Mouse (Mus musculus): ENCODE results near the gene Scamp1.

Scamp1 gene

DNA sequence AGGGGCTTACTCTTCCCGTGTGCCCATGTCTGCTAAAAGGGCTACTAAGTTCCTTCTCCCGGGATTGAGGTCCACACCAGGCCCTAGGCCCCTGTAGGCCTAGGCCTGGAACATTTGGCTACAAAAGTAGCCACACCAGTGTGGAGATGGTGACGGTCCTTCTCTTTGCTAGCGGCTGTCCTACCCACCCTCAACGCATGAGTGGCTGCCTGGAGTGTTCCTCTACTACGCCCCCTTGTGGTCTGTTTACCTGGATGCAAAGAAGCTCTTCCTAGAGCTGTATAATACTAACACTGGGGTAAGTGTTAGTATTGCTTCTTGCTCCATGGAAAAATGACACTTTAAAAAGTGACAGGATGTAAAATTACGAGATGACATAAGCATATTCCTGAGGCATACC, 108.5 kb downstream of the Scamp1 start:
- peak; percentile 53 for DNase-seq (ENCODE audit: low read depth, low spot score)

DNA sequence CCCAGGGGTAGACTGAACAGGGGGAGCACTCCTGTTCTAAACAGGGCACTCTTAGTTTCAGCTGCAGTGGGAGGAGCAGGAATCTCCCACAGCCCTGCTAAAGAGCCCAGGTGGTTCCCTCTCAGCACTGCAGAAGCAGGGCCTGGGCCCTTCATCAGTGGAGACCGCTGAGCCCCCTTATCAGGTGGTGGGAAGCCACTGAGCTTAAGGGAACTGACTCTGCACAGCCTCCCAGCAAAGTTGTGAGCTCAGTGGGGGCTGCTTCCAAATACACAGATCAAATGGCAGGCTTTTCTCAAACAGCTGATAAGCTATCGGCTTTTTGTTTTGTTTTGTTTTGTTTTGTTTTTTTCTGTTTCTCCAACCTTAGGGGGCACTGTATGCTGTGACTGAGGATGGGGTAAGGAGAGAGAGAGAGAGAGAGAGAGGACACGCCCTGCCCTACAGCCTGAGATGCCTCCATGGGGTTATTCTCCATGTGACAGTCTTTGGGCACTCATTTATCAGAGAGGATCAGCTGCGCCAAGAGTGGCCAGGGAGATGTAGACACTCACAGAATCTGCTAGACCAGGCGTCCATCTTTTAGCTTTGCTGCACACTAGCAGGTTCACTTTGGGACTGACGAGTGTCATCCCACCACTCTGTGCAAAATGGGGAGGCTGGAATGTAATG, 110.1 kb downstream of the Scamp1 start:
- DNase-seq (ENCODE audit: low read depth, low spot score): peak; percentile 17

DNA sequence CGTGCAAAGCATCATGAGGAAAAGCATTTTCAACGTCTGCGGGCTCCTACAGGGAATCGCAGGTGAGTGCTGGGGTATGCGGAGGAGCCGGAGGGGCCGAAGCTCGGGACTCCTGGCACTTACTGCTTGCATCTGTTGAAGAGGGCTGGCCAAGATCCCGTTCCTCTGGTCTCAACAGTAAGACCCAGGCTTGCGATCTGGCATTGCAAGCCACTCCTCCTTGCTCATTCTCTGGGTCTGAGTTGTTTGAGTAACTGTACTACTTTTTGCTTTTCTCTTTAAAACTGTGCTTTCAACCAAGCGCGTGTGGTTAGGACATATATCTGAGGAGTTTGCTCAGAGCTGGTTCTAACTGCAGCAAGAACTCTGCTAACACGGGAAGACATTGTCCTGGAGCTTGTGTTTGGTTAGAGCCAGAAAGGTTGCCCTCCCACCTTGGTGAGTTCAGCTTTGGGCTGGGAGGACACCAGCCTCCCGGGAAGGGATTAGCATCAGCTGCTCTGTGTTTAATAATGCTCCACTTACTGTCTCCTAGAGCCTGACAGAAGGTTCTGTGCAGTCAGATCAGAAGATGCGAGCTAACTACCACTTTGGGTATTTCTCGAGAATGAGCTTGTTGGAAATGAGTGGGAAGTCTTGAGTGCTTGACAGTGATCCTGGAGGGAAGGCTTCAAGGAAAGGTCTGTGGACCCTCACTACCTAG, 110.9 kb downstream of the Scamp1 start:
- peak; percentile 71 for DNase-seq (ENCODE audit: low read depth, low spot score)

DNA sequence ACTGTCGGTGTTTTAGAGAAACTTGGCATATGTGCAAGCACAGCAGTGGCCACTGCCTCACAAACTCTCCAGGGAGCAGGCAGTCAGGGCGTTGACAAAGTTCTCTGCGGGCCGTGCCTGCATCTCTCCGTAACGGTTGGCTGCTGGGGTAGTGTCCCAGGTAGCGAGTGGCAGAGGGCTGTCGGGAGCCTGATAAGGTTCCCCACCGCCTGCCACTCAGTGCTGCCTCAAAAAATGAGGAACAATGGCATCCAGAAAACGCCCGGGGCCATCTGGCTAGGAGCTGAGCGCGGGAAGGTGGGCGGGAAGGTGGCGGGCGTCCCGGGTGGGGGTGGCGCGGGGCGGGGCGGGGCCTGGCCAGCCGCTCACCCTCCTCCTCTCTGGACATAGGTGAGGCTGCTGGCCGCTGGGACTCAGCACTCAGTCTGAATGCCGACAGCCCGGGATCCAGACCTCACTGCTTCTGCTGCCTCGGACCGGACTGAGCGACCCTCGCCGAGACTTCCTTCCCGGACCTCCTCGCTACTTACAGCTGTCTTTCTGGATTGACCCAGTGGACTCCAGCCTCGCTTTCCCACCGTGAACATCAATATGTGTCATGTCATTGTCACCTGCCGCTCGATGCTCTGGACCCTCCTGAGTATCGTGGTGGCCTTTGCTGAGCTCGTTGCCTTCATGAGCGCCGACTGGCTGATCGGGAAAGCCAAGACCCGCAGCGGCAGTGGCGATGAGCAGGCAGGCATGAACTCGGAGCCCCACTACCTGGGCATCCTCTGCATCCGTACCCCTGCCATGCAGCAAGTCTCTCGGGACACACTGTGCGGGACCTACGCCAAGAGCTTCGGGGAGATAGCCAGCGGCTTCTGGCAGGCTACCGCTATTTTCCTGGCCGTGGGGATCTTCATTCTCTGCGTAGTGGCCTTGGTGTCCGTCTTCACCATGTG, 111.8 kb downstream of the Scamp1 start:
- DNase-seq (ENCODE audit: low read depth, low spot score): peak; percentile 73

DNA sequence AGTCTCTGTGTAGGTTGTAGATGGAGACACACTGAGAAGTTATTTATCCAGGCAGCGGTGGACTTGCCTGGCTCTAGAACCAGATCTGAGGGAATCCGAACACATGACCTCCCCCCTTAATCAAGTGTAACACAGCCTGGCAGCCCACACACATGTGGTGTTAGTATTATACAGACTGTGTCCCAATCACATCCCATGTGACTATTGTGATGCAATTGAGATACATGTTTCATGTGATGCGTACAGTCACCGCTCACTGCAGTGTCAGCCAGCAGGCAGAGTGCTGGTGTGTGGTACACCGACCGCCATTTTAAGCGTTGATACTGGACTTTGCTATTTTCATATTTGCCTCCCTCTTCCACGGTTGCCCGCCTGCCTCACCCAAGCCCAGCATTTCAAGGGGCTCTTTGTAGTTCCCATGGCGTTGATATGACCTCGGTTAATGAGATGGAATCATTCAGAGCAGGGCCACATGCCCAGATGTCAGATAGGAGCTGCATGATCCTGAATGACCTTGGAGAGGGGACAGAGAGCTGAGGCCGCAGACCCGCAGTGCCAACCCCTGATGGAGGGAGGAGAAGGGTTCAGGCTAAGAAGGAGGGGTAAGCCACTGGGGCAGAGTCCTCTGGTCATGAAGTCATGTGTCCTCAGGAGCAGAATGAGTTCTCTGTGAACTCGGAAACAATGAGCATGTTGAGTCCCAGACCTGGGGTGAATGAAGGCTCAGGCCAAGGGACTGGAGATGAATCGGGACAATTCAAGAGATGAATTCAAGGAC, 112.9 kb downstream of the Scamp1 start:
- DNase-seq (ENCODE audit: low read depth, low spot score): no peak

DNA sequence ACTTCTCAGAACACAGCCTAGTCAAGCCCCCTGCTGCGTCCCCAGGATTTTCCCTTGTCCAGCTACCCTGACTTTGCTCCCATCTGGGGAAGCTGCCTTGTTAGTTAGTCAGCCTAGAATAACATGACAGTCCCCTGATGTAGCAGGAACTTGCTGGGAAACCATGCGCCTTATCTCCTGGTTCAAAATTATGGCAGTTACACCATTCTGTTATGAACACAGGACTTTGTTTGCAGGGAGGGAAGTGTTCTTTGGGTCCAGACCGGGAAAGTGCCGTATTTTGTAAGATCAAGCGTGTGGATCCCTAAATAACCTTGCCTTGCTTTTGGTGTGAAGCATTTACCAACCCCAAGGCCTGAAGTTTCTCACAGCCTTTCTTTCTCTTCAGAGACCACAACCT, 114.0 kb downstream of the Scamp1 start:
- DNase-seq (ENCODE audit: low read depth, low spot score): no peak

DNA sequence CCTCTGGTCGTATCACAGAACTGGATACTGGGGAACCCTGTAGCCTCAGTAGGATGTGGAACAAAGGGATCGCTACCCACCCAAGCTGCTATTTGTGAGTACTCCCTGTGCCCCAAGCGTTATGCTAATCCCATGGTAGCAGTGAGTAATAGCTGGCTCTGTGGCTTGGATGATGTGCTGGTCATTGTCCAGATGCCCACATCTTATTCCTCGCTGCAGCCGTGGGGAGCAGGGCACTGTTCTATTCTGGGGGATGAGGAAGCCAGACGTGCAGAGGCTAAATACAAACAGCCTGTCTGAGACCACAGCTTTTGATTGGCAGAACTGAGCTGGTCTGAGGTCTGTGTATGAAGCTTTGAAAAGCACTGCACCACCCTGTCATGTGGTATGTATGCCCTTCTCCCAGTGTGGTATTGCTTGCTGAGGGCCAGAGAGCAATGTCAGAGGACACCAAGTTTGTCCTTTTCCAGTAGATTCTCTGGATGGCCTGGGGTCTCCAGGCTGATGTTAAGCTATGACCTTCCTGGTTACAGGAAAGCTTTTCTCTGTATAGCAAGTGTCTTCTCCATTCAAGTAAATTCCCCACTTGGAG, 116.2 kb downstream of the Scamp1 start:
- peak; percentile 57 for DNase-seq (ENCODE audit: low read depth, low spot score)

DNA sequence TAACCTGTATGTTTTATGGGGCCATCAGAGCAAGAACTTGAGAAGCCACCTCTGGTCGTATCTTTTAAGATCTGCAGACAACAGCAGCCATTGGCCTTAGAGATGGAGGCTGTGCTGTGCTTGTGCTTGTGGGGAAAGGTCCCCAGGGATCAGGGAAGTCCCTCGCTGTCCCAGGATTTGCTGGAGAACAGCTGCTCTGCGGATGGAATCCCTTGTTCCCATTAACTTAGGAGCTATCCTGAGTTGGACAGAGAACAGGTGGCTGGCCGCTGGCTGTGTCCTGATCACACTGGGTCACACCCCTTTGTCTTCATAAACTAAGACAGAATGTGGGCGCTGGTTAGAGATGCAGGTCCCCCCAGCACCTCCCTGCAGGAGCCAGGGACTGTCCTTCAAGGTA, 117.3 kb downstream of the Scamp1 start:
- no peak for DNase-seq (ENCODE audit: low read depth, low spot score)

DNA sequence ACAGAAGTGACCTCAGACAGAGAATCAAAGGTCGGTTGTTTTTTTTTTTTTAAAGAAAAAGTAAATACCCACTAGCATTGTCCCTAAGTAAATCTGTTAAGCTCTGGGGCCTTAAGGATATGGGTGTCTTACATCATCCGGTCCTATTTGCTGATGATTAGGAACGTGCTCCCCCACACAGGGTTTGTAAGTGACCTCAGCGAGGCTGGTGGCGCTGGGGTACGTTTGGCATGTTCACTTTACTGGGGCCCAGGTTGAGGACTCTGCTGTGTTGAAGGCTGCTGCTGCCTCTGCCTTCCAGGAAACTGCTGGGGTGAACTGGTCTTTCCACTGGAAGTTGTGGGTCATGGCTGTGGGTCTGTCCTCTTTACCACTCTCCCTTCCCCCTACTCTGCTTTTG, 121.2 kb downstream of the Scamp1 start:
- no peak for DNase-seq (ENCODE audit: low read depth, low spot score)

DNA sequence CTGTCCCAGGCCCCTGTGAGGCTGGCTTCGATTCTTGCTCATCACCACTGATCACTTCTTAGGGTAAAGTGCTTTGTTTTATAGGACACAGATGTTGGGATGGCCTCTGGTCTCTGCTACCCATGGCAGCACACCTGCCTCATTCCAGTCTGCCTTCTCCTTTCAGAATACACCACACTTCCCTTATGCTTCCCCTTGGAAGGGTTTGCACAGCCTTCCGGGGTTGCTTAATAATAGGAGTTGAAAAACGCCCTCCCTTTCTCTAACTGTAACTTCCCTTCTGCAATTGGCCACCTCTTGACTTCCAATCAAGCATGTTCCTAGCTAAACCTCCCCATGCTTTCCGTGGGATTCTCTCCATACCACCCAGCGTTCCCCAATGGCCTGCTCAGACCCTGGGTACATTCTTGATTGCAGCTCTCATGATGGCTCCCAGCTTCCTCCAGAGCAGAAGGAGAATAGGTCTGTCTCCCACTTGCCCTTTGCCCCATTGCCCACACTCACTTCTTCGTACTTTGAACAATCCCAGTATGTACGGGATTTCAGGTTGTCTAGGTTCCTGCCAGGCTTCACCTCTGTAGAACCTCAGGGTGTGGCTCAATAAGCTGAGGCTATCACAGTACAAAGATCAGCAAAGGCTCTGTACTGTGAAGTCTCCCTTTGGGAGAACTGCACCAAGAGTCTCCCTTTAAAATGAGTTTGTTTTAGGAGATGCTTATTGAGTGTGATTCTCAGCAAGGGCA, 126.0 kb downstream of the Scamp1 start:
- no peak for DNase-seq (ENCODE audit: low read depth, low spot score)

DNA sequence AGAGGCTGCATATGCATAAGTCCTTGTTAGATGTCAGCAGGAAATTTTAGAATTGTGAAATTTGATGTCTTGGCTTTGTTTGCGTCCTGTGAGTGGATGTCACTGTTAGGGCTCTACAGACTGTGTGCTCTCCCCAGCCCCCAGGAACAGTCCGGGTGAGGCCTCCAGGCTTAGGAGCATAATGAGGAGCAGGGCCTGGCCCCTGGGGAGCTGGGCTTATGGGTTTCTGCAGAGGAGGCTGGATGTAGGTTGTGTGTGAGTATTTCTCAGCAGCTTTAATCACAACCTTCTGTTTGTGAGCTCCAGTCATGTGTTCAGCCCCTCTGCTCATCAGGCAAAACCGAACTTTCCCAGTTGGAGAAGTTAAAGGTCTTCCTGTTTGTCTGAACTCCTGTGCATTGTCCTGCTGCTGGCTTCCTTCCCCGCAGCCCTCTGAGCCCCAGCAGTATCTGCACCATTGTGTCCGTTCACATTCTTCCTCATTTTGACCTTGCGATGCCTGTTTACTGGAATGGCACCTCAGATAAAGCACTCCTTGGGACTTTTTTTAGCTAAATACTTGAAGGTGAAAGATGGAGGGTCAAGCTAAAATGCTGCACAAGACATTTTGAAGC, 126.7 kb downstream of the Scamp1 start:
- DNase-seq (ENCODE audit: low read depth, low spot score): peak; percentile 61

DNA sequence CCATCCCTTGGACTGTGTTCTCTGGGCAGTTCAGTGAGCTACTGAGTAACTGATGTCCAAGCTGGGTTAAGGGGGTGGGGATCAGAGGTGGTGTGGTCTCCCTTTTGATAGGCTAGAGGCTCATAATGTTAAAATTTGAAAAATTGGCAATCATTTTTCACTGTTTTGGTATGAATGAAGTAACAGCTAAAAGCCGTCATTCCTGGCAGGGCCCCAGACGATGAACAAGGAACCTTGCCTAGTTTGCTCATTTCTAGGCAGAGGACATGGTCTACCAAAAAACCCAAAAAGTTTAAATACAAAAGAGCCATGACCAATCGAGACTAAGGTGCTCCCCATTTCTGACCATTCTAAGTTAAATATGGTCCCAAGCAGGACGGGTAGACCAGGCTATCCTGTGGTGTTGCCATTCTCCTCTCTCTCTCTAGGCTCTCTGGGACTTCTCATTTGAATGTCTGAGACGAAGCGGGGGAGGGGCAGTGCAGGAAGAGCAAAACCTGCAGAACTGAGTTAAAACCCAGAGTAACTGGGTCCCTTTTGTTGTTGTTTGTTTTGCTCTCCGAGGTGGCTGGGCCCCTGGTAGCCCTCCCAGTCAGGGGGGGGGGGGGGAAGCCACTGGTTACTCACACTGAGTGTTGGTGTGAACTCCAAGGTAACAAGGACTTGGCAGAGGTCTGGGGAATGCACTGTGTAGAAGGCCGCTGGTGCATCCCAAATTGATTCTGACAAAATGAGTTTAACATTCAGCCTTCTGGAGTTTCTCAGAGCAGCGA, 129.8 kb downstream of the Scamp1 start:
- no peak for DNase-seq (ENCODE audit: low read depth, low spot score)

DNA sequence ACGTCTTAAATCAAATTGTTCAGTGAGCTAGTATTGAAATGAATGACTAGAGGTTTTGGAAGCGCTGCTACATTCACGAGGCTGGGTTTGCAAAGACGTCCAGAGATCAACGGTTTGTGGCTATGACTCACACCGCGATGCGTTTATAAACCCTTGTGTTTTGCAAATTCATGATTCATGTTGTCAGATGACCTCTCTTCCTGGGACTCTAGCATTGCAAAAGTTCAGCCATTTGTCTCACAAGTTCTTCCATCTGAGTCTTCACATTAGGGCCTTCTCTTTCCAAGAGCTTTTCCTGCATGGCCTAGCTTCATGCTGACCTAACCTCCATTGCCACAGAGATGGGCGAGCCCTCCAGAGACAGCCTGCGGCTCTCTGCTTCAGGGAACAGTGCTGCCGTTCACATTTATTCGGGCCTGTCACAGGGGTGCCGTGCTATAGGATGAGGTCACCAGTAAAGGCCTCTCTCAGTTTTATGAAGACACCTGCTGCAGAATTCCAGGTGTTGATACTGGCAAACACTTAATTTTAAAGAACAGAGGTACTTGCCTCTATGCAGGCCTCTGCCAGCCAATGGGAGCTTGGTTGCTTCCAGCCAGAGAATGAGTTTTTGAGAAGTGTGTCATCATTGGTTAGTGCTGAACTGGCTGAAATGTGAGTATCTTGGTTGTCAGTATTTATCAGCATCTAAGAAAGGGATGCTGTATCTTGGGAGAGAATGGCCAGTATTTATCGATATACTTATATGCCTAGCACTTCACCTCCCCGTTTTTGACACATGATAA, 131.0 kb downstream of the Scamp1 start:
- peak; percentile 99 for DNase-seq (ENCODE audit: low read depth, low spot score)

DNA sequence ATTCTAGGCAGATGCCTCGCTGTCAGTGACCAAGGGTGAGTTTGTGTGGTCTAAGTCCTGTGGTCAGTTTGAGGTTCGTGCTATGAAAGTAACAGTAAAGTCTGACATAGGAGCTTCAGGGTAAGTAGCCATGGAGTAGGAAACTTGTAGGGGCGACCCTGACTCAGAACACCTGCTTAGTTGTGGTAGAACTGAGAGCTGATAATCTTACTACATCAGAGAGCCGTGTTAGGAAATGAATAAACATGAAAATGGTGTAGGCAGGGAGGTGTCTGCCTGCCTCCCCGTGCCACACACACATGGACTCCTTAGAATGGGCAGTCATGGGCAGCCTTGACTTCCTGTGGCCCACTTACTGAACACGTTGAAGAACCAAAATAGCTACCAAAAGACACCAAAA, 132.0 kb downstream of the Scamp1 start:
- no peak for DNase-seq (ENCODE audit: low read depth, low spot score)

DNA sequence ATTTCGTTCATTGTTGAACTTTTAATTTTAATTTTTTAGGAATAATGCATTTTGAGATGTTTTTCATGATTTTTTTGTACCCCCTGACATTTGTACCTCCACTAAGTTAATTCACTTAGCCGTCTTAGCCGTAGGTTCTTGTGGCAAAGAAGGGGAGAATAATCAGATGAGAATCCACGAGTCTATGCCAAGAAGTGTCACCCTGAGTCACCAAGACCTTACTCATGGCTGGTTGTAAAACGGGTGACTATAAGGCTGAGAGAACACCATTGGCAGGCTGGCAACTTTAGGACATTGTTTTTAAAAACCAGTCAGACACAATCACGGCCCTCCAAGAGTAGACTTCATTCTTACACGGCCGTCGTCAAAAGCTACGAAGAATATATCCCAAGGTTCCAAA, 132.8 kb downstream of the Scamp1 start:
- DNase-seq (ENCODE audit: low read depth, low spot score): peak; percentile 76

All from 3T3-L1 (cell line).